Mouse (Mus musculus): ENCODE measurements around the gene Dnajc28.
"Not testable (repeated sequence)": the region's sequence is repeated elsewhere in the genome, so short reads cannot be mapped to it uniquely, and the experiment has no call there.

Gene Dnajc28

DNA sequence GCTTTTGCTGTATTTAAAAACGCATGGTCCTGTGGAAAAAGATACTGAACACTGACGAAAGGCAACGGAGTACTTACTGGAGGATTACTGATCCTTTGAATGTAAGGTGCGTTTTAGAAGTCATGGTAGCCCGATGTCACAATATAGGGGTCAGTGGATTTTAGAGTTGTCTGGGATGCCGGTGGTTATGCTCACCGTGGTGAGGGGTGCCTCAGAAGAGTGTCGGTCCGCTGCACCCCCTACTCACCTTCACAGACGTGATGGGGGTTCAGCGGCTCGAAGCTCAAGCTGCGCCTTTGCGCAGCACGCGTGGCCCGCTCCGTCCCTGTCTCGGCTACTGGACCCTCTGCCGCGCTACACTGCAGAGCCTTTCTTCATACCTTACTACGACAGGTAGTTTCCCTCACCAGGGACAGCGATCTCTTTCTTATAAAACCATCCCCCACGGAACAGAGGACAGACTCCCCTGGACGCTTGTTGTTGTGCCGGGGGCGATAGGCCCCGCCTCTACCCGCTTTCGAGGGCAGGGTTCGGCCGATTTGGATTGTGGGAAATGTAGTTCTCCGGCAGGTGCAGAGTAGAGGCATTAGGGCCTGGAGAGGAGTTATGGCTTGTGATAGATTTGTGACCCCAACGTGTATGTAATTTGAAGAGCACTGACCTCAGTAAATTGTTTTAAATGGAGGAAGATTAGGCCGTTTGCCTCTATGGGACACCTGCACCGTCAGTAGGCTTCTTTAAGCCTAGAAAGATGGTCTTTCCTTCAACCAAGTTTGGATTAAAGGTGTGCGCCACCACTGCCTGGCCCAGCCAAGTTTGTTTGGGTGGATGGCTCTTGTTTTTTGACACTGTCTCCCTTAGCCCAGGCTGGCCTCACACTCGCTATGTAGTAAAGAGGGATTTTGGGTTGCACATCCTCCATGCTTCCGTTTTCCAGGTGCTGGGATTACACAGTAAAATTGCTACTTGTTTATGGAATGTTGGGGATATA, at the start of gene Dnajc28:
Gene Dnajc28 (minus strand): TSS at position 516 of the 991 bp plus-strand sequence.
- DNase-seq (ENCODE audit: low spot score): peak; percentile 33

GRCm38 (mm10) chr16:91663795-91664194, 45.0 kb upstream of the Dnajc28 start:
- no peak for DNase-seq (ENCODE audit: low spot score)

DNA sequence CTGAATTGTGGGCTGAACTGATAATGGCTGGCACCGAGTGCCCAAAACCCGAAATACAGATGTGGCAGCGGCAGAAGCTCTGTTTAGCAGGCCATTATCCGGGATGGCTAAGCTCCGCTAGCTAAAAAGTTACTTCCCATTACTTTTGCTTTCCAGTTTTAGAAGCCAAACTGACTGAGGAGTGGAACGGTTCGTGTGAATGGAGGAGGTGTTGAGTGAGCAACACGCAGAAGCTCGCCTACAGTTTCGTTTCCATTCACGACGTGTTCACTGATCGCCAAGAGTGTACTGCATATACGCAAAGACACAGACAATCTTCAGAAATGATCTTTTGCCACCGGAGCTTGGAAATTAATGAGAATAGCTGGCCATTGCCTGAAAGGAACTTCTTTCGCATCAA, 43.5 kb upstream of the Dnajc28 start:
- DNase-seq (ENCODE audit: low spot score): no peak

- DNase-seq (ENCODE audit: low spot score): no peak
These were observed 42.6 kb upstream of the Dnajc28 start for GRCm38 (mm10) chr16:91661397-91661796.

- no peak for DNase-seq (ENCODE audit: low spot score)
These were observed 41.0 kb upstream of the Dnajc28 start for GRCm38 (mm10) chr16:91659798-91660197.

GRCm38 (mm10) chr16:91658471-91658870, 39.6 kb upstream of the Dnajc28 start:
- no peak for DNase-seq (ENCODE audit: low spot score)

- no peak for DNase-seq (ENCODE audit: low spot score)
These were observed 38.5 kb upstream of the Dnajc28 start for GRCm38 (mm10) chr16:91657285-91657684.

GRCm38 (mm10) chr16:91655285-91655684, 36.5 kb upstream of the Dnajc28 start:
- DNase-seq (ENCODE audit: low spot score): no peak

GRCm38 (mm10) chr16:91652191-91652590, 33.4 kb upstream of the Dnajc28 start:
- no peak for DNase-seq (ENCODE audit: low spot score)

DNA sequence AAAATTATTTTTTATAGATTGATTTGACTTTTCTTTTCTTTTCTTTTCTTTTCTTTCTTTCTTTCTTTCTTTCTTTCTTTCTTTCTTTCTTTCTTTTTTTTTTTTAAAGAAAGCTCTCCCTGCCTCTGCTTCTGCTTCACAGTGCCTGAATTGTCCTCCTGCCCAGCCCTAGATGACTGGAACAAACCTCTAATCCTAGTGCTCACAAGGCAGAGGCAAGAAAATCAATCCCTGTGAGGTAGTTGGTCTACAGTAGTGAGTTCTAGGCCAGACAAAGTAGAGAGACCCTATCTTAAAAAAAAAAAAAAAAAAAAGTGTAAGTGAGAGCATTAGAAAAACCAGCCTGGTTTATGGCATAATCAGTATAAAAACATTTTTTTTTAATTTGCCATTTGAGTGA, 31.0 kb upstream of the Dnajc28 start:
- DNase-seq (ENCODE audit: low spot score): no peak

DNA sequence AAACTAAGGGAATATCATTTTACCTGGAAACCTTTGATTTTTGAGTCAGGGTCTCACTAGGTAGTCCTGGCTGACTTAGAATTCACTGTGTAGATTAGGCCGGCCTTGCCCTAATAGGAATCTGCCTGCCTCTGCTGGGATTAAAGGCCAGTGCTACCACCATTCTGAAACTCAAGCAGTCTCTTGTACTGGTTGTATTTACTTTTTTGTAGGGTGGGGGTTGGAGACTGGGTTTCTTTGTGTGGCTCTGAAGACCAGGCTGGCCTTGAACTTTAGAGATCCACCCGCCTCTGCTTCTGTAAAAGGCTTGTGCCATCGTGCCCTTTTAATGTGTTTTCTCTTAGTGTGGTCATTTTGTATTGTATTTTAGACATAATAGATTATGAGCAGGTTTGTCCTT, 30.4 kb upstream of the Dnajc28 start:
- DNase-seq (ENCODE audit: low spot score): no peak

DNA sequence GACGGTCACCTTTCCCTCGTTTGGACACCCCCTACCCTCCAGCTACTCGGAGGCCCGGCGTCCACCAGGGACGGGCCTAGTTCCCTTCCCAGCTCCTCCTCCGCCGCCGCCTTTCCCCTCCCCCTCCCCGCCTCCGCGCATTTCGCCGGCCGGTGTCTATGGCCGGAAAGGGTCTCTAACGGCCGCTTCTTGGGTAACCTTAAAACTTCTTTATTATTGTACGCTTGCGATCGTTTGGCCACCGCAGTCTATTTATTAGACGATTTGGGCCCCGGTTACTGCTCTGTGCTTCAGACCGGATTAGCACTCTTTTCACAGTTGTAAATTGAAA, 29.4 kb upstream of the Dnajc28 start:
- DNase-seq (ENCODE audit: low spot score): peak; percentile 73

DNA sequence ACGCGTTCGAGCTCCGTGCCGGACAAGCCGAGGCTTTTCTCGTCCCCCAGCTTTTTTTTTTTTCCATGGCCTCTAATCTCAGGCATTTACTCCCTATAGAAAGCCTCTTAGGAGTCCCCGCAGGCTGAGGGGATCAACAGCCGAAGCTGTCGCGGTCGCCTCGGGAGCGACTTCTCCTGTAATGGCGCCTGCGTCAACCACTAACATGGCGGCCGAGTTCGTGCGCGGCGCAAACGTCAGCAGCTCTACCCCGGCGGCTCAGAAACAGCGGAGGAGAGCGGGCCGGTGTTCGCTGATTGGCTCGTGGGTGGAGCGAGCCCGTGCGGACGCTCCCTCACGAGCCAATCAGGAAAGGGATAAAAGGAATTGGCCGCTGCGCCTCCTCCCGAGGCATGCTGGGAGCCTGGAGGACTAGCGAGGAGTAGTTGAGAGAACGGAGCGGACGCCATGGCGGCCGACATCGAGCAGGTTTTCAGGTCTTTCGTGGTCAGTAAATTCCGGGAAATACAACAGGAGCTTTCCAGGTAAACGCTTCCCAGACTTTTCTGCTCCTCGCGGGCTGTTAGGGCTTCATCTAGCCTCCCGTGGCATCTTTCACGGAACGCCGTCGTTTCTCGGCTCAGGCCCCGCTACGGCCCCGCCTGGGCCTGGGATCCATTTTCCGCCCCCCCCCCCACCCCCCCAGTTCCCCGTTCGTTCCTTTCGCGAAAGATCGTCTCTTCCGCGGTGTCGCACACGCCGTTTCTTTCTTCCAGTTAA, 28.8 kb upstream of the Dnajc28 start, which contains the start of gene Son:
Gene Son (plus strand): TSS at position 46 of the 759 bp plus-strand sequence.
- peak; percentile 83 for DNase-seq (ENCODE audit: low spot score)

DNA sequence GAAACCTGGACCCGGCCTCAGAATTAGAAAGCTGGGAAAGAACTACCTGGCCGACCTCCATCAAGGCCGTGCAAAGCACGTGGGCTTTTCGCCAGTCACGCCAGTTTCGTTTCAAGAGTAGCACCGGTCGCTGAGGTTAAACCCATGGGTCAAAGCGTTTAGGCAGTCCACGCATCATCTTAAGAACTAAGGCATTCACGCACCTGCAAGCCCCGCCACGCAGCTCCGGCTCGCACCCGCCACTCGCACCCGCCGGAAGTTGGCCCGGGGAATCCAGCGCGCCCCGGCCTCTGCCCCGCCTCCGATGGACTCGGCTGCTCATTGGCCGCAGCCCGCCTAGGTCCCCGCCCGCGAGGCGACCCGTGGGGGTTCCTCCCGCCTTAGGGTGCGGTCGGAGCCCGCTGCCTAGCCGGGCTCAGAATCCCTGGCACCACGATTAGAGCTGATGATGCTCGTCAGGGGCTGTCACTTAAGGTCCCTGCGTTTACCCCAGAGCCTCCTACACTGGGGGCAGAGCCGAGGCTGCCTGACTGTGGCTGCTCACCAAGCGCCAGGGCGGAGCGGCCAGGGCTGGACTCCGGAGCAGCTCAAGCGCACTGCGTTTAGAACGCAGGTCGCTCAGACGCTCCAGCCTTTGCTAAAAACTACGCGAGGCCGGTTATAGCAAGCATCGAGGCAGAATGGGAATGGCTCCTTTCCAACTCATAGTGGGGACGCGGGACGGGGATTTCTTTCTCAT, 28.0 kb upstream of the Dnajc28 start, which contains the start of gene Gart:
Gene Gart (minus strand): TSS at position 272 of the 739 bp plus-strand sequence.
- peak; percentile 90 for DNase-seq (ENCODE audit: low spot score)

- no peak for DNase-seq (ENCODE audit: low spot score)
These were observed 27.3 kb upstream of the Dnajc28 start for GRCm38 (mm10) chr16:91645995-91646602.

DNA sequence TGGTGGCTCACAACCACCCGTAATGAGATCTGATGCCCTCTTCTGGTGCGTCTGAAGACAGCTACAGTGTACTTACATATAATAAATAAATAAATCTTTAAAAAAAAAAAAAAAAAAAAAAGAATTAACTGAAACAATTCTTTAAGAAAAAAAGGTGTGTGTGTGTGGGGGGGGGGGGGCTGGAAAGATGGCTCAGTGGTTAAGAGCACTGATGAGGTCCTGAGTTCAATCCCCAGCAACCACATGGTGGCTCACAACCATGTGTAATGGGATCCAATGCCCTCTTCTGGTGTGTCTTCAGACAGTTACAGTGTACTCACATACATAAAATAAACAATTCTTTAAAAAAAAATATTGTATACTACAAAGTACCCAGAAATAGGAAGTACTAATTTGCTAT, 26.6 kb upstream of the Dnajc28 start:
- DNase-seq (ENCODE audit: low spot score): not testable (repeated sequence)

DNA sequence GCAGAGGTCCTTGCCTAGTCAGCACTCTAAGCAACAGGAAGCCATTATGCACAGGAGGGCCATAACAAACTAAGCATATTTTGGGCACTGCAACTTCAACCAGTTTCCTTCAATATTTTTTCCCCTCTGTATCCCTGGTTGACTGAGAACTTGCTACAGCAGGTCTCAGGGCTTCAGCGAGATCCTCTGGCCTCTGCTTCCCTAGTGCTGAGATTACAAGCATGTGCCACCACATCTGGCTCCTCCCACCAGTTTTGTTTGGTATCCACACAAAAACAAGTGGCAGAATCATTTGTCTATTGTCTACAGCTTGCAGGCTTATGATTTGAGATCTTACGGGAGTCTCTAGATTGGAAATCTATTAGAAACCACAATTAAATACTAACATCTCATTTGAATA, 26.1 kb upstream of the Dnajc28 start:
- DNase-seq (ENCODE audit: low spot score): no peak

DNA sequence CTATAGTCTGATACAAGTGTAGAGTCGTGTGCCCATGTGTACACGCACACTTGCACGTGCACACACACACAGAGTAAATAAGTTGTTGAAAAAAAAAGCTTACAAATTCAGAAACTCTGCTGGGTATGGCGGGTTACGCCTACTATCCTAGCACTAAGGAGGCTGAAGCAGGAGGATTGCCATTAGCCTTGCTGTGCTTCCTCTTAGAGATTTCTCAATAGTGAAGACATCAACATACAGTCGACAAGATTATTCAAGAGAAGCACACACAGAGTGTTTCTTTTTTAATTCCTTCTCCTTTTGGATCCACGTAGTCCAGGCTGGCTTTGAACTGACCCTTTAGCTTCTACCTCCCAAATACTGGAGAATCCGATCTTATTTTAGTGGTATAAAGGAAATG, 21.3 kb upstream of the Dnajc28 start:
- no peak for DNase-seq (ENCODE audit: low spot score)

GRCm38 (mm10) chr16:91639636-91640035, 20.8 kb upstream of the Dnajc28 start:
- no peak for DNase-seq (ENCODE audit: low spot score)

GRCm38 (mm10) chr16:91639161-91639560, 20.3 kb upstream of the Dnajc28 start:
- no peak for DNase-seq (ENCODE audit: low spot score)

DNA sequence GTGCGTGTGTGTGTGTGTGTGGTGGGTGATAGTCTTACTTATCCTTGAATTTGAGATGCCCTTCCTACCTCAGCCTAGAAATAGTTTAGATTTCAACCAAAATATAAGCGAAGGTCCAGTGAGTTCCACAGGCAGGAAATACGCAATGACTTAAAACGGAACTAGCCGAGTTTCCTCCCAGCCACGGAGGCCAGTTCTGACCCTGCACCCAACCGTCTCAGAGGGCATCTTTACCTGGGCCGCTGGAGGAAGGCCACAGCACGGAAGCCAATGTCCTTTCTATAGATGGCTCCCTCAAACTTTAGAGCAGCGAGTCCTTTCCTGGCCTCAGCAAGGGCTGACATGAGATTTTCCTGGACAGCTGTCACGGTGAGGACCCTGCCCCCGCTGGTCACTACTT, 14.8 kb upstream of the Dnajc28 start:
- DNase-seq (ENCODE audit: low spot score): no peak

DNA sequence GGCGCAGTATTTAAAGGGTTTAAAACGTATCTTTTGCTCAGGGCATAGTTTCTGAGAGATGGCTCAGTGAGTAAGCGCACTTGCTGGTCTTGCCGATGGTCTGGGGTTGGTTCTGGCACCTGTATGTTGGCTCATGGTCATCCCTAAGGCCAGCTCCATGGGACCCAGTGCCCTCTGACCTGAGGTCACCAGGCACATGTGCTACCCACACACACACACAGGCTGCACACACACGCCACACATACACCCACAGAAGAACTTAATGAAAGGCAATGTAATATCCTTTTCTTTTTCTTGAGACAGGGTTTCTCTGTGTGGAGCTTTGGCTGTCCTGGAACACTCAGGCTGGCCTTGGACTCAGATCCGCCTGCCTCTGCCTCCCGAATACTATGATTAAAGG, 14.1 kb upstream of the Dnajc28 start:
- no peak for DNase-seq (ENCODE audit: low spot score)
